Mouse (Mus musculus) ES-E14 (cell line): ENCODE measurements around the gene 4933428G20Rik.

ENCODE experiments used
- MAFK ChIP-seq: IDR thresholded peaks from 2 replicates; pipeline ENCODE4 v1.6.1; 2014; ENCODE audit warnings: mild to moderate bottlenecking, low read depth, low read length, inconsistent platforms; ENCODE audit not compliant: insufficient read depth
- ZNF384 ChIP-seq: IDR thresholded peaks from 2 replicates; pipeline ENCODE4 v1.6.1; 2012; ENCODE audit warnings: low read depth, low read length, inconsistent platforms

DNA sequence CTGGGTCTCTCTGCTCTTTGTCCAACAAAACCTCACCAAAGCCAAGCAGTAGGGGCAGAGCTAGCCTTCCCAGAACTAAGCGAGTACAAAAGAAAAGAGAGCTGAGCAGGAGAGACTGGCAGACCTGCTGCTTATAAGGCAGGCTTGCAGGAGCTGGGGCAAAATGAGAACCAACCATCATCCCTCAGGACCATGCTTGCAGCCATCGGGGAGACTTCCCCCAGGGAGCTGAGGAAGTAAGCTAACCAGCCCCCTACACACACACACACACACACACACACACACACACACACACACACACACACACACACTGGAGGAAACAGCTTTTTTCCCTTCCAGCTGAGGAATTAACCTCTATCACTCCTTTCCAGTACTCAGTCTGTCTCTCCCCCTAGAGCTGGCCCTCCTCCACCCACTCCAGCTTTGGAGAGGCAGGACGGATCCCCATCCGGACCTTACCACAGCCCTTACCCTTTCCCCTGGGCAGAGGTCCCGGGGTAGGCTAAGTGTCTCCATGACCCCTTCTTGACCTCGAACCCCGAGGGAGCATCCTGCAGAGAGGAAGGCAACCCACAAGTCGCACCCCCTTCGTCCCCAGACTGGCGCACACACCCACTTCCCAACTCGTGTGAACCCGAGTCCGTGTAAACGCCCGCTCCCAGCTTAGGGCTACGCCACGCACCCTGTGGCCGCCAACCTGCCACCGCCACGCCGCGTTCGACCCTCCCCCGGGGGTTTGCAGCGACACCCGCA is 45.8 kb upstream of the 4933428G20Rik start:
- TF ChIP-seq MAFK: no peak
- no peak for TF ChIP-seq ZNF384
